Mouse (Mus musculus): ENCODE results near the gene Suclg1.

The Suclg1 gene

DNA sequence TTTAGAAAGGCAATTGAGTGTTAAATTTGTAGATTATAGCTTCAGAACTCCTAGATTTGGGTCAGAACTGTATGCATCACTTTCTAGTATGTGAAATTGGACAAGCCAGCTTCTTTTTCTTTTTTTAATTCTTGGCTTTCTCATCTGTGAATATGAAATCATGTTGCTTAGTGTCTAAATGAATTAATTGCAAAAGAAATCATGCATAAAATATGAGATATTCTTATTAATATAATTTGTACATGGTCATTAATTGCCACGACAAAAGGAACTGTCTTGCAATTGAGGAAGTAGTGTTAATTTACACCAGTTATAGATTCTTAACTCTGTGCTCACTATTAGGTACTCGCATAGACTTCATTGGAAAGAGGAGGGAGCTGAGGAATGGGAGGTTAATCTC is 74.1 kb downstream of the Suclg1 start:
- DNase-seq (ENCODE audit: low spot score) = no peak

All from urinary bladder, postnatal 25 days (tissue).